Mouse (Mus musculus) lung, postnatal 10 days (tissue): ENCODE measurements at regions not wholly inside any gene's neighbourhood (a gene's known extent, or its start where the extent isn't known, plus 50 kb on each side); places are given as distances from the start of the nearest gene placed in this dataset.
"Not testable (repeated sequence)": the region's sequence is repeated elsewhere in the genome, so short reads cannot be mapped to it uniquely, and the experiment has no call there.

Experiments
- DNase-seq: peaks from one replicate; pipeline ENCODE4 v3.0.0; 2021

DNA sequence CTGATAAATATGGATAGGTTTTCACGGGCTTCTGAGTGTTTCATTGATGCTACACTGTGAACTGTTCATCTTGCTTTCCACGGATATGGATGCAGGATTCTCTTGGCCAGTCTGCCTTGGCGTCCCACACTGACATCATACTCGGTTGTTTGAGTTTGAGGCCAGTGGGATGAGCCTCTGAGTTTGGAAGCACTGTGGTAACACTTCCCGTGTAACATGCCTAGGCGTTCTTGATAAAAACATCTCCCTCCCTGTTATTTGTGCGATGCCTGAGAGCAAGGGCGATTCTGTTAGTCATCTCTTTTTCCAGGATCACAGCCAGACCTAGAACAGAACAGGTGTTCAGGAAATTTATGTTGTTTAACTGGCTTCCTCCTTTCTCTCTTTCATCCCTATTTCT is 482.5 kb upstream of the Id2 start:
- no peak for DNase-seq

- DNase-seq = no peak
Observed at GRCm38 (mm10) chr12:25565131-25565530, 468.2 kb upstream of the Id2 start.

- DNase-seq = no peak
Observed at GRCm38 (mm10) chr12:25559601-25560000, 462.7 kb upstream of the Id2 start.

DNA sequence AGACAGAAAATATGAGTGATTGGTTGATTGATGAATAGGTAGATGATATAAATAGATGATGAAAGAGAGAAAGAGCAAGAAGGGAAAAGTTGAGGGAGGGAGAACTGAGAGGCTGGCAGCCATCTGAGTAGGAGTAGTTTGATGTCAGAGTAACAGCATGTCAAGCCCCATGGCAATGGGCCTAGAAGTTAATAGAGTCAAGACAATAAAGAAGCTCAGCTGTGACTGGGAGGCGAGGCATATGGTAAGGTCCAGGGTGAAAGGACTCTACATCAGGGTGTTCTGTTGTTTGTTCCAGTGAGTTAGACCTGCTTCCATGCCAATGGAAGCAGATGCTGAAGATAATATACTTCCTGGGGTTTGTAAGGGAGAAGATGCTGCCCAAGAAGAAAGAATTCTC is 456.7 kb upstream of the Id2 start:
- DNase-seq = no peak

GRCm38 (mm10) chr12:25549735-25550134 is 452.8 kb upstream of the Id2 start:
- no peak for DNase-seq

DNA sequence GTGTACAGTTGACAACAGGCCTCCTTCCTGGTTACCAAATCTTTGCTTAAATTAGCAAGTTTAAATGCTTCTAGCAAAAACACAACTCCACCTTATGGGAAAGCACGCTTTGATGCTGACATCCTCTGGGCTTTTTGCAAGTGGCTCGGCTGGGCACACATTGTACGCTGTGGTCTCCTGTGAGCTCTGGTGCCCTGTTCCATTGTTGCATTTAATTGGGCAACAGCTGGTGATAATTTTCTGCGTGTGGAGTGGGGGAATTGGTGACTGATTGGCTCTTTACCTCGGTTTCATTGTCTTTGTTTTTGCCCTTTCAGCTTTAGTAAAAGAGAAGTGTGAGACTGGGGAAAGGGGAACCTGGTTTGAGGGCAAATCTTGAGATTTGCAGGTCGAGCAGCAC is 447.3 kb upstream of the Id2 start:
- no peak for DNase-seq

GRCm38 (mm10) chr12:25534620-25534950 is 437.6 kb upstream of the Id2 start:
- DNase-seq = no peak

DNA sequence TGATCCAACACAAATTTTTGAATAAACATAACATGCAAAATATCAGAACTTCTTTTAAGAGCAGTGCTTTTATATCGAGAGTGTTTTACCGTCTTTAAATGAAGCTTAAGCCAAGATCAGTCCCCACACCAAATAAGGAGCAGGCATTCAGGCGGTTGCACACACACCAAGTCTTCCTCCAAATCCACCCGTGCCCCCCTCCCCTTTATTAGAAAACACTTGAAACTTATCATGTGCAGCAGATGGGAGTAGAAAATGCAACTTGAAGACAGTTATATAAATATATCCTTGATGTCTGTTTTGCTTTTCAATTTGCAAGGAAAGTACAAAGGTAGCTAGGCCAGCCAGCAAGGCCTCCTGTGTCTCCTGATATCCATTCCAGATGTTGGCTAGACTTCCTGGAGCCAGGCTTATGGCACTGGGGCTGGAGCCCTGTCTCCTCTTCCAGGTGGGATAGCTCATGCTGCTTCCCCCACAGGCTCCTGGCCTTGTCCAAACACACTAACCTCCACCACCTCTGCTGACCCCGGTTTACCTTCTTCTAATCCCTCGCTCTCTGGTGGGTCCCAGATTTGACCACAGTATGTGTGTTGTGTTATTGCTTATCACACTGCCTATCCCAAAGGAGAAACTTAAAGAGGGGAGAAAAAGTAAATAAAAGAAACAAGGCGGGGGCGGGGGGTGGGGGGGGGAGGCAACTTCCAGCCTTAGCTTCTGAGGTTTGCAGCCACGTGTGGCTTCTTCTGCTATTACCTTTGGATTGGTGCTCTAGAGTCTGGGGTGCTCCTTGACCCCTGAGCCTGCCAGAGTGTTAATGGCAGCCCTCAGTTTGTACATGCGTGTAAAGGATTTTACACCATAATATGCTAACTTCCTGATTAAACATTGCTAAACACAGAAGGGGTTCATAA is 437.0 kb upstream of the Id2 start:
- DNase-seq = no peak

DNA sequence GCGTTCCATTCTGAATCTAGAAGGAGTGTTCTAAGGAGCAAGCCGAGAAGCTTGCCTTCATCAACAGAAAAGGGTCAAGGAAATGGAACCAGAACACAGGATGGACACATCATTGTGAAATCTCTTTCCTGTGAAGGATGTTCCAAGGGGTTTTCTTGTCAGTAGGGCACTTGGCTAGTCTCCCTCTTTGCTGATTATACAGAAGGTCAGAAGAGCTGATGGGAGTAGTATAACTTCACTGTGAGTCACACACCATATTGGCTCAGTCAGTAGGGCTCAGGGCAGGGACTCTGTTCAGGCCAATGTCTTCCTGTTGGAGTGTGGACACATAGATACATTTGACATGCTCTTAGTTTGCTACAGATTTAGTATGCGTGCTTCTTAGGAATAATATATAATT is 433.5 kb upstream of the Id2 start:
- DNase-seq = no peak

DNA sequence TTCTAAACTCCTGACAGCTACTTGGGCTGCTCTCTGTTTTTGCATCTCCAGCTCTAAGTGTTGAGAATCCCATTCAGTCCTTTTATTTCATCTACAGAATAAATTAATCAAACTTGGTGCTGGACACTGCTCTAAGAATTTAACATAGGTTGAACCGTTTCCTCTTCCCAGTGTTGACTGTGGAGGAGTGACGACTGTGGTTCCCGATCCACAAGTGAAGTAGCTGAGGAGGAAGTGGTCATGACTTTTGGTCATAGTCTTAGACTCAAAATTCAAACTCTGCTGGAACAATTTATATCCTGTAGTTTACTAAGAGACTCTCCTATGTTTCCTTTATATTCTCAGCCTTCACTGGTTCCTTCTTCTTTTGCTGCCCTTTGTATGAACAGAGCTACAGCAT is 432.6 kb upstream of the Id2 start:
- no peak for DNase-seq

DNA sequence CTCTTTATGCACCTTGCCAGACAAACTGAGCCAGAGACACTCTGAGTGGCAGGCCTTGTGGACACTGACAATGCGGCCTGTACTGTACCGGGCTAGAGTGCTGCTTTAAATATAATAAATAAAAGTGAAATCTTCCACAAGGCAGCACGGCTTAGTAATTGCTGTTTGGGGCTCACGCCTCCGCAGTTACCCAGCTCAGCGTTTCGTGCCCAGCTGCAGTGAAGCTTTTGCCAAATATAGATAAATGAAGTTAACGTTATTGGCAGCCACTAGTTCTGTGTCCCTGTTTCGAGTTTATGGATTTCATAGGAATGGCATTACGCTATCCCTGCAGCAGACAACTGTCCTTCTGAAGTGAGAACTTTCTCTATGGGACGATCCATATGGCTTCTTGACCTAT is 429.7 kb upstream of the Id2 start:
- no peak for DNase-seq

- no peak for DNase-seq
Observed at GRCm38 (mm10) chr12:25516738-25517137, 419.8 kb upstream of the Id2 start.

GRCm38 (mm10) chr12:25513679-25514078 is 416.7 kb upstream of the Id2 start:
- DNase-seq = no peak

- DNase-seq = no peak
Observed at GRCm38 (mm10) chr12:25509666-25510065, 412.7 kb upstream of the Id2 start.

GRCm38 (mm10) chr12:25493233-25493632 is 396.3 kb upstream of the Id2 start:
- no peak for DNase-seq

DNA sequence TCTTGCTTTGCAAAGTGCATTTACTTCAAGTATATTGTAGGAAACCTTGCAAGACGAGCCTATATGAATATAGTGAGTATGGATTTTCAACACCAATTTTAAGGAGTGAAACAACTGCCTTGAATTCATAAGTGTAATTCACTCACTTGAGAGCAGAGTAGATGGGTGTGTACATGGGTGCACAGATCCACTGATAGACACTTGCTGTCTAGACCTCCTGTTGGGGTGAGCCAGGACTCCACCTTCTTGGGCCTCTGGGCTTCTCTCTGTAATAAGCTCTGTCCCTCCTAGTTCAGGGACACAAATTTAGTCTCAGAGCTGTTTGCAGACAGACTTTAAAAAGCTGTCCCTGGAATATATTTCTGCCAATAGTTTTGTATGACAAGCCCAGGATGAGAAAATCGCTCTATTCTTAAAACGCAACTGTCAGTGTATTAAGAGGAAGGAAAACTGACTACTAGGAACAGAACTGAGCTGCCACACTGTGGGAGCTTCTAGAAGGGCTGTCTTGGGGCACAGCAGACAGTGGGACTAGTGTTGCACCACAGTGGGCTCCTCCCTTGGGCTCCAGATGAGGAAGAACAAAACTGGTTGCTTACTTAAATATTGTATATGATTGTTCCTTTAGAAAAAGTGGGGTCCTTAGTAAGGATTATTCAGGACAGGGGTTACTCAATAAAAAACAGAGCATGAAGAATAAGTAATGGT is 395.7 kb upstream of the Id2 start:
- no peak for DNase-seq

- DNase-seq = no peak
Observed at GRCm38 (mm10) chr12:25475180-25475758, 378.3 kb upstream of the Id2 start.

DNA sequence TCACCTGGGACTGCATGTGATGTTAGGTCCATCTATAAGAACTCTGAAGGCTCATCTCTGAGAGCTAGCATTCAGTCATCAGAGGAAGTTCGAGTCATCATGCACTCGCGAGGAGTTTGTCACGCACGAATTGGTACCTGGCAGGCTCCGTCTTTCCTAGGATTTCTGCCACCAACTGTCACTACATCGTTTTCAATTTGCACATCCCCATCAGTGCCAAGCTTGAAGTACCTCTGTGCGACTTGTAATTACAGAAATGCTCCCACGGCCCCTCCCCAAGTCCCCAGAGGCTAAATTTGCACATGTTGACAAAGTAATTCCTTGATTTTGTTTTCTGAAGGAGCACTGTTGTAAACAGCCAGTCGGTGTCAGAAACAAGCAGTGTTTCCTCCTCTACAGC is 372.2 kb upstream of the Id2 start:
- no peak for DNase-seq

- DNase-seq = no peak
Observed at GRCm38 (mm10) chr12:25467789-25468188, 370.8 kb upstream of the Id2 start.

DNA sequence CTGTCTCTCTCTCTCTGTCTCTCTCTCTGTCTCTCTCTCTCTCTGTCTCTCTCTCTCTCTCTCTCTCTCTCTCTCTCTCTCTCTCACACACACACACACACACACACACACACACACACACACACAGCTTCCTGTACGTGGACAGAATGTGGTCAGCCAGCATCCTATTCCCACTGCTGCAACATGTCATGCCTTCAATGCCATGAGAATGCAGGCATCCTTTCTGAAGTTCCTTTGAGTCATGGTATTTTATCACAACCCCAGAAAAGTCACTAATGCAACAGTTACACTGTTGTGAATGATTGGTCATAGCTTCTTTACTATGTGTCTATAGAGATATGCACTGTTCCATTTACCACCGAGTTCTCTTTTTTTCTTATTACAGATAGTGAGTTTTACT is 365.8 kb upstream of the Id2 start:
- DNase-seq = not testable (repeated sequence)

DNA sequence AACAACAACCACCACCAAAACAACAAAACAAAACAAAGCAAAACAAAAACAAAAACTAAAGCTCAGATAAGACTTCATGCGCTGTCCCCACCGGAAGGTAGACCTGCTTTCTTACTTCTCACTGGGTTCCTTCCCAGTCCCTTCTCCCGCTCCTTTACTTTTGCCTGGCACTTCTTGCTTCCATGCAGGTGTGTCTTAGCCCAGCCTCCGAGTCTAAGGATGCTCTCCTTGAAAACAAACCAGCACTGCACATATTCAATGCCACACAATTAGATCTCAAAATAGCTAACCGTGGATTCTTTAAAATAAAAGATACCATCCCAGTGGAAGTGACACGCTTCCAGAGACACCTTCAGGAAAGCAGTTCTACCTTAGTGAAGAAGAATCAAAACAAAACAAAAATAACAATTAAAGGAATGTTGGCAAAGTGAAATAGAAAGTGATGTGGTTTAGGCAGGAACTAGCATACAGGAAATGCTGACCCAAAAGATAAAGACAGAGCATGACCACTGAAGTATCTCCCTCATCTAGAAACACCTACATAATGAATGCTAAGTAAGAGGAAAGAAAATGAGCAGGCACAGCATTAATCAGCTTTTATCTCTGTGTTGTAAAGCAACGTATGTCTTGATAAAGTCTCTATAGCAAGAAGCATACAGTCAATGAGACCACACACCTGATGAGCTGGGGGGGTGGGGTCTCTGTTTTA is 358.5 kb upstream of the Id2 start:
- DNase-seq = no peak

DNA sequence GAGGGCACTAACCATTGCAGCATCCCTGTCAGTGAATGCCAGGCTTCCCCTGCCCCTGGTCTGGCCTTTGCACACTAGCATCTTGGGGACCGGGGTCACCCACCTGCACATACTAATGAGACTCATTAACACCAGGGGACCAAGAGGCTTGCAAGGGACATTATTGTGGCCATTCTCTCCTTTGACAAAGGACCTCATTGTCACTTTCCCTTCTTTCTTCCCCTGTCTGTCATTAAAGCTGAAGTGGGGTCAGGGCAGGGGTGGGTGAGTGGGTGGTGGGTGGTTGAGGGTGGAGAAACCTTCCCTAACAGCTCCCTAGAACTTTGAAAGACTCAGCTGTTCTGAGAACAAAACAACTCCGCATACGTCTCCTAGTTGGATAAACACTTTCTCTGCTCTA is 356.4 kb upstream of the Id2 start:
- no peak for DNase-seq

DNA sequence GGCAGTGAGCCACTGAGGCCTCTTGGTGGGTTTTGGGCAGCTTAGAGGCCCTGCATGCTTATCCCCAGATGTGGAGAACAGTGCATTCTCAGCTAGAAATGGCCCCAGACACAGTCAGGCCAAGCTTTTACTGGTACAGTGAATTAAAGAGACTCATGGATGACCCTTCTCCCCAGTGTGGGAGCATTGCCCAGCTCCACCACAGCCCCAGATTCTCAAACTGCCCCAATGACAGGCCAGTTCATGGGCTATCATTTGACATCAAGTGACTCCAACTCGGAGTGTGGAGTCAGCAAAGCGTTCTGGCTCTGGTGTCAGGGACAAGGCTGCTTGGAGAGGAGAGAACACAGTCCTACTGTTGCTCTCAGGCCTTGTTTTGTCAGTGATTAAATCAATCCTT is 354.2 kb upstream of the Id2 start:
- no peak for DNase-seq

DNA sequence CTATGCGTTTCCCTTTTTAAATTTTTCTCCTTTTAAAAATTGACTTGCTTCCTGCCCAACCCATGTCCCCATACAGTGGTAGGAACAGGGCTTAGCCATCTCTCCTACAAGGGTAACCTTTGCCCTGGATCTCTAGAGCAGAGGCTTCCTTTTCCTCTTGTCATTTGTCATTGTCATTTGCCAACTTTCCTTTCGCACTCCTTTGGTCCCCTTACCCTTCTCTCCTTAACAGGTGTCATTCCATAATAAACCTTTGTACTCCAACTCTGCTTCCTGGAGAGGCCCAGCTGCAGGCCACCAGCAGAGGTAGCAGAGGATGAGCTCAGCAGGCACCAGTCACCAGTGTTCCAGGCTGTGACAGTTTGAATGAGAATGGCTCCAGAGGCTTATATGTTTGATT is 347.4 kb upstream of the Id2 start:
- DNase-seq = no peak
